Comparison of ENCODE assay signal across 8 mouse cellular contexts in genomic region chr10:66853258-66853657, GRCm38 (mm10).
A peak's percentile ranks its signal among the peaks of the same experiment; 100 is the strongest.
DNase-seq lines count a peak whose midpoint lies in the region; ATAC-seq lines count a peak whose summit lies in the region.

No protein-coding gene starts in this region.

- H3K4me2 ChIP-seq in hindbrain, embryonic 11.5 days (replicated peaks; ENCODE audit: low read depth, low read length), result no peak overlapping the region

- H3K36me3 ChIP-seq in hindbrain, embryonic 11.5 days (ENCODE audit: control insufficient read depth, insufficient read depth, low read length), result no peaks in the 10 kb centered on the region

- no peaks in the 10 kb centered on the region for H3K4me1 ChIP-seq in hindbrain, embryonic 11.5 days (replicated peaks; ENCODE audit: control insufficient read depth, insufficient read depth, low read length)

- ATAC-seq in hindbrain, embryonic 11.5 days (ENCODE audit: low FRiP score), result no peak

- H3K27me3 ChIP-seq in hindbrain, embryonic 11.5 days (ENCODE audit: control insufficient read depth, insufficient read depth, low read length), result no peaks in the 10 kb centered on the region

- H3K9me3 ChIP-seq in hindbrain, embryonic 11.5 days (ENCODE audit: control insufficient read depth, low read length), result no peaks in the 10 kb centered on the region

- DNase-seq in Muller cell, postnatal 12 days (ENCODE audit: inconsistent ontology term), result peak; percentile 70
- peak; percentile 78 for DNase-seq in cerebellum, adult 8-10 months
- DNase-seq in frontal cortex, postnatal 10 days (ENCODE audit: low spot score in 2 of 2), result peak; percentile 54 to 82
- DNase-seq in hindbrain, embryonic 11.5 days (ENCODE audit: low spot score), result peak; percentile 89
- DNase-seq in layer of hippocampus, postnatal 14 days (ENCODE audit: low spot score in 2 of 2), result peak; percentile 89 to 91
- peak; percentile 91 for DNase-seq in lung, postnatal 14 days
- DNase-seq in ovary, postnatal 36 days (ENCODE audit: low spot score), result peak; percentile 79
- peak; percentile 87 for DNase-seq in thymus, postnatal 14 days

- no peak overlapping the region for H3K9ac ChIP-seq in hindbrain, embryonic 11.5 days (ENCODE audit: low read depth, low read length)

- H3K27ac ChIP-seq in hindbrain, embryonic 11.5 days (ENCODE audit: low read depth, low read length), result no peak overlapping the region

- H3K4me3 ChIP-seq in hindbrain, embryonic 11.5 days (ENCODE audit: low read depth, low read length), result no peak overlapping the region

- WGBS in hindbrain, embryonic 11.5 days, result 10% methylated on average over 13 of the region's 13 CpGs
